Mouse (Mus musculus) brain, embryonic 14.5 days (tissue): ENCODE measurements around the gene Dnajc19.

Source experiments
- CTCF ChIP-seq: fragments of 200-500 bp; IDR thresholded peaks from 2 replicates; pipeline ENCODE4 v1.5.1; 2012; ENCODE audit warnings: inconsistent platforms, mild to moderate bottlenecking, moderate library complexity, borderline replicate concordance; ENCODE audit not compliant: insufficient read depth, insufficient read length; ENCODE audit errors: extremely low read depth
- POLR2A ChIP-seq: fragments of 200-500 bp; IDR thresholded peaks from 2 replicates; pipeline ENCODE4 v1.6.1; 2012; ENCODE audit warnings: mild to moderate bottlenecking, inconsistent platforms, borderline replicate concordance; ENCODE audit not compliant: poor library complexity, insufficient read depth, insufficient read length, severe bottlenecking; ENCODE audit errors: extremely low read depth

DNA sequence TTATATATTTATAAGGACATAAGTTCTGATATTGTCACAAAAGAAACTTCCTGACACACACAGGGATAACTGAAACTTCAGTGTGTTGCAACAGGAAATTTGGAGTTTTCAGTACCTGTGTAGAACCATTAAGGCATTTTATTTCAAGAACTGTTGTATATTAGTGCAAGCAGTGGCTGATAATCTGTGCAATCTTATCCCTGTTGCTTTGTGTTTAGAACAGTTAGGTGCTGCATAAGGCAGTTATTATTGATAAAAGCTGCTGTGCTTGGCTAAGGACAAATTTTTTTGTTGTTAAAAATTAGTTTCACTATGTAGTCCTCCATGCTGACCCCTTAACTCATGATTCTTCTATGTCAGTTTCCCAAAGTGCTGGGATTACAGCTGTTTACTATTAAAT lies 52.2 kb downstream of the Dnajc19 start:
- TF ChIP-seq CTCF (no peak), POLR2A (no peak)
